ENCODE assay signal across 9 mouse cellular contexts in genomic region chr14:25713443-25713842, GRCm38 (mm10). TPM values are rescaled to one million over a fixed set of nuclear protein-coding genes. Genes with fewer than 3 reads are reported as not detected.
DNase-seq lines count a peak whose midpoint lies in the region; ATAC-seq and TF ChIP-seq lines count a peak whose summit lies in the region.
"Had no signal": no experiment of that assay in that cellular context is flagged by ENCODE, and none has a peak within 500 bp of the region (broad histone marks: within the 10 kb centered on the region; RNA-seq: fewer than 3 reads in every experiment).

No protein-coding gene starts in this region.

- no peak overlapping the region for H3K4me2 ChIP-seq in forebrain, embryonic 14.5 days (ENCODE audit: low read length)
- H3K4me2 ChIP-seq in forebrain, embryonic 13.5 days: no peak overlapping the region
- no peak overlapping the region for H3K4me2 ChIP-seq in liver, embryonic 12.5 days
- no peak overlapping the region for H3K4me2 ChIP-seq in neural tube, embryonic 14.5 days (ENCODE audit: low read depth, low read length)

- ATAC-seq in forebrain, embryonic 14.5 days: 0 out of 2 replicates have a peak, but pooled peaks have one; percentile 32
- no peak for ATAC-seq in forebrain, embryonic 13.5 days
- no peak for ATAC-seq in liver, embryonic 12.5 days
- ATAC-seq in neural tube, embryonic 14.5 days (ENCODE audit: low read depth): peak; percentile 44; the same call in 1 of the 2 replicates
- ATAC-seq: Patski had no signal

- no peaks in the 10 kb centered on the region for H3K27me3 ChIP-seq in forebrain, embryonic 14.5 days (replicated peaks; ENCODE audit: control insufficient read depth, insufficient read depth, low read length)
- H3K27me3 ChIP-seq in forebrain, embryonic 13.5 days: no peaks in the 10 kb centered on the region
- H3K27me3 ChIP-seq in liver, adult 2 months (ENCODE audit: control insufficient read depth, insufficient read depth, low read length): no peaks in the 10 kb centered on the region
- H3K27me3 ChIP-seq in liver, embryonic 12.5 days (replicated peaks): no peaks in the 10 kb centered on the region
- no peaks in the 10 kb centered on the region for H3K27me3 ChIP-seq in neural tube, embryonic 14.5 days (ENCODE audit: control insufficient read depth, insufficient read depth, low read length)
- H3K27me3 ChIP-seq: Patski had no signal

- H3K4me1 ChIP-seq in forebrain, embryonic 14.5 days (ENCODE audit: control insufficient read depth, insufficient read depth, low read length): 0 out of 2 replicates have a peak, but pooled peaks cover 3% of the 10 kb centered on the region
- H3K4me1 ChIP-seq in forebrain, embryonic 13.5 days: peaks cover 5% of the 10 kb centered on the region; the same call in 1 of the 2 replicates
- peaks cover 38% of the 10 kb centered on the region for H3K4me1 ChIP-seq in liver, adult 2 months (ENCODE audit: control insufficient read depth, insufficient read depth, low read length)
- peaks cover 44% of the 10 kb centered on the region for H3K4me1 ChIP-seq in liver, embryonic 12.5 days
- H3K4me1 ChIP-seq in neural tube, embryonic 14.5 days (ENCODE audit: control insufficient read depth, insufficient read depth, low read length): peaks cover 4% of the 10 kb centered on the region; the same call in 1 of the 2 replicates

- DNase-seq in forebrain, embryonic 14.5 days (ENCODE audit: low spot score): peak; percentile 39
- DNase-seq in liver, adult 2 months (ENCODE audit: extremely low read depth, low read depth, low spot score): no peak
- DNase-seq in NIH3T3 (ENCODE audit: low read depth): peak; percentile 66
- no peak for DNase-seq in frontal cortex, postnatal 25 days (ENCODE audit: low spot score in 2 of 2)
- DNase-seq in urinary bladder, adult 2 months (ENCODE audit: low spot score): no peak

- H3K9ac ChIP-seq in forebrain, embryonic 14.5 days (ENCODE audit: low read length): no peak overlapping the region
- no peak overlapping the region for H3K9ac ChIP-seq in forebrain, embryonic 13.5 days
- H3K9ac ChIP-seq in liver, adult 2 months (ENCODE audit: low read depth, low read length): no peak overlapping the region
- H3K9ac ChIP-seq in liver, embryonic 12.5 days: no peak overlapping the region
- H3K9ac ChIP-seq in neural tube, embryonic 14.5 days (replicated peaks; ENCODE audit: low read depth, low read length): no peak overlapping the region

- H3K9me3 ChIP-seq in forebrain, embryonic 14.5 days (replicated peaks; ENCODE audit: control insufficient read depth, low read length): no peaks in the 10 kb centered on the region
- H3K9me3 ChIP-seq in forebrain, embryonic 13.5 days (replicated peaks): no peaks in the 10 kb centered on the region
- H3K9me3 ChIP-seq in liver, embryonic 12.5 days (replicated peaks): no peaks in the 10 kb centered on the region
- no peaks in the 10 kb centered on the region for H3K9me3 ChIP-seq in neural tube, embryonic 14.5 days (ENCODE audit: control insufficient read depth, low read length)

- TF ChIP-seq POLR2A in liver, adult 2 months (IDR thresholded peaks at IDR 0.05; ENCODE audit: extremely low read depth, insufficient read depth, low read length): no peak

- TF ChIP-seq CTCF in liver, adult 2 months (IDR thresholded peaks at IDR 0.05; ENCODE audit: low read depth, low read length): peak; percentile 55

- H3K27ac ChIP-seq in forebrain, embryonic 14.5 days (ENCODE audit: low read depth, low read length): no peak overlapping the region
- H3K27ac ChIP-seq in forebrain, embryonic 13.5 days: no peak overlapping the region
- H3K27ac ChIP-seq in liver, adult 2 months (replicated peaks; ENCODE audit: insufficient read depth, low read depth, low read length): no peak overlapping the region
- H3K27ac ChIP-seq in liver, embryonic 12.5 days: no peak overlapping the region
- H3K27ac ChIP-seq in neural tube, embryonic 14.5 days (ENCODE audit: low read depth, low read length): no peak overlapping the region

- H3K36me3 ChIP-seq in forebrain, embryonic 14.5 days (ENCODE audit: control insufficient read depth, insufficient read depth, low read length): no peaks in the 10 kb centered on the region
- H3K36me3 ChIP-seq in forebrain, embryonic 13.5 days (ENCODE audit: poor library complexity, severe bottlenecking): no peaks in the 10 kb centered on the region
- peaks cover 12% of the 10 kb centered on the region; the same call in 1 of the 2 replicates for H3K36me3 ChIP-seq in liver, adult 2 months (ENCODE audit: control insufficient read depth, insufficient read depth, low read length)
- no peaks in the 10 kb centered on the region for H3K36me3 ChIP-seq in liver, embryonic 12.5 days
- H3K36me3 ChIP-seq in neural tube, embryonic 14.5 days (ENCODE audit: control insufficient read depth, insufficient read depth, low read length): no peaks in the 10 kb centered on the region

- H3K79me2 ChIP-seq in liver, adult 2 months (ENCODE audit: control insufficient read depth, insufficient read depth, low read length): no peaks in the 10 kb centered on the region

- no peak overlapping the region for H3K4me3 ChIP-seq in forebrain, embryonic 14.5 days (ENCODE audit: low read depth, low read length)
- H3K4me3 ChIP-seq in forebrain, embryonic 13.5 days: no peak overlapping the region
- no peak overlapping the region for H3K4me3 ChIP-seq in liver, adult 2 months (ENCODE audit: insufficient read depth, low read depth, low read length)
- H3K4me3 ChIP-seq in liver, embryonic 12.5 days: no peak overlapping the region
- H3K4me3 ChIP-seq in neural tube, embryonic 14.5 days (ENCODE audit: low read depth, low read length): no peak overlapping the region

- 21% methylated on average over 4 of the region's 4 CpGs for WGBS in forebrain, embryonic 14.5 days
- WGBS in forebrain, embryonic 13.5 days: 20% methylated on average over 4 of the region's 4 CpGs
- 54% methylated on average over 4 of the region's 4 CpGs for WGBS in liver, adult 2 months
- 28% methylated on average over 4 of the region's 4 CpGs for WGBS in liver, embryonic 12.5 days (ENCODE audit: insufficient replicate concordance)
- WGBS in neural tube, embryonic 14.5 days: 12% methylated on average over 4 of the region's 4 CpGs

RNA-seq across cellular contexts. Expression of gene Ppif, which starts 19.5 kb away (rescaled TPM):
- 25.3 and 28.2 TPM in 2 replicates for polyA plus RNA-seq in forebrain, embryonic 14.5 days (2014; fragmentation: Nextera tagmentation; extraction: Ambion mirVana)
- polyA plus RNA-seq in forebrain, embryonic 13.5 days (2015; fragmentation: Nextera tagmentation; extraction: Ambion mirVana): 22.8 and 29.5 TPM in 2 replicates
- total RNA-seq in liver, adult 2 months (2014; rRNA removed): 19.4 and 31.1 TPM in 2 replicates
- 76.3 and 80.6 TPM in 2 replicates for polyA plus RNA-seq in liver, adult 2 months (2012; rRNA removed)
- polyA plus RNA-seq in liver, embryonic 12.5 days (2016; fragmentation: Nextera tagmentation; extraction: Ambion mirVana): 46.8 and 48.4 TPM in 2 replicates
- polyA plus RNA-seq in neural tube, embryonic 14.5 days (2014; fragmentation: Nextera tagmentation; extraction: Ambion mirVana): 38.2 and 41.2 TPM in 2 replicates
- polyA plus RNA-seq in urinary bladder, adult 2 months (2012; rRNA removed): 21.2 and 27.2 TPM in 2 replicates

RNA-seq across cellular contexts. Expression of gene Zcchc24, which starts 55.4 kb away (rescaled TPM):
- polyA plus RNA-seq in forebrain, embryonic 14.5 days (2014; fragmentation: Nextera tagmentation; extraction: Ambion mirVana): 8.0 and 9.8 TPM in 2 replicates
- polyA plus RNA-seq in forebrain, embryonic 13.5 days (2015; fragmentation: Nextera tagmentation; extraction: Ambion mirVana): 5.8 and 6.6 TPM in 2 replicates
- 27.3 and 28.7 TPM in 2 replicates for total RNA-seq in liver, adult 2 months (2014; rRNA removed)
- polyA plus RNA-seq in liver, adult 2 months (2012; rRNA removed): 53.0 and 57.7 TPM in 2 replicates
- polyA plus RNA-seq in liver, embryonic 12.5 days (2016; fragmentation: Nextera tagmentation; extraction: Ambion mirVana): 6.9 and 7.8 TPM in 2 replicates
- 11.0 and 17.5 TPM in 2 replicates for polyA plus RNA-seq in neural tube, embryonic 14.5 days (2014; fragmentation: Nextera tagmentation; extraction: Ambion mirVana)
- 62.1 and 79.7 TPM in 2 replicates for polyA plus RNA-seq in urinary bladder, adult 2 months (2012; rRNA removed)

Comparison
In these comparisons a context has a peak if more than half of its experiments do, and no peak if none do; other contexts are left out.
1. ATAC-seq: peak in forebrain, embryonic 14.5 days (single experiment) and neural tube, embryonic 14.5 days (single experiment); none in forebrain, embryonic 13.5 days (single experiment) and liver, embryonic 12.5 days (single experiment).
2. DNase-seq: peak in forebrain, embryonic 14.5 days (single experiment) and NIH3T3 (single experiment); none in liver, adult 2 months (single experiment), frontal cortex, postnatal 25 days (0 of 2) and urinary bladder, adult 2 months (single experiment).